Mouse (Mus musculus) spleen, adult 2 months (tissue): ENCODE results near the gene Kmt5b.

Experiments
- CTCF ChIP-seq: fragments of 200-500 bp; IDR thresholded peaks from 2 replicates; pipeline ENCODE4 v1.5.1; 2011; ENCODE audit warnings: mild to moderate bottlenecking, inconsistent platforms; ENCODE audit not compliant: insufficient read depth, insufficient read length, insufficient replicate concordance; ENCODE audit errors: extremely low read depth
- POLR2A ChIP-seq: fragments of 200-500 bp; IDR thresholded peaks from 2 replicates; pipeline ENCODE4 v1.6.1; 2011; ENCODE audit warnings: low read depth, low read length, inconsistent platforms

DNA sequence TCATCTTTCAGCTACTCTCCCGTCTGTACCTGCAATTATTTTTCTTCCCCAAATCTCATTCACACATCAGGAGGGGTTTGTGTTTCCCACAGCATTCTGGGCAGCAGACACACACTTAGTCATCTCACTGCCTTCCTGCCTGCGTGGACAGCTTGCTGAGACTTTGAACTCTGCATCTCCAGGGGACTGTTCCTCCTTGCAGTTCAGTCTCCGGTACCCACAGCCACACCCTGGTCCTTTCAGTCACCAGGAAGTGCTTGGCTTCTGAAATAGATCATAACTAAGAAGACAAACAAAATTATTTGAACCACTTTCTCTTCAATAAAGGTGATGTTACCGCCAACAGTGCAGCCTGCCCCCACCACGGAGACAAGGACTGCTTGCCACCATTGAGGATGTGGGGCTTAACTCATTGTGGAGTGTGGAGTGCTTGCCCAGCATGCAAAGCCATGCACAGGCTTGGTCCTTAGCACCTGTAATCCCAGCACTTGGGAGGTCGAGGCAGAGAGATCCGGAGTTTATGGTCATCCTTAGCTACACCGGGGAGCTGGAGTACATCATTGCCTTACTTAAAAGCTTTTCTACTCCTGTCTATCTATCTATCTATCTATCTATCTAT is 14.5 kb upstream of the Kmt5b start:
- no peak for TF ChIP-seq CTCF
- TF ChIP-seq POLR2A, result no peak
